Mouse (Mus musculus) spleen, postnatal 14 days (tissue): Measurements from ENCODE around the gene Rassf7.
"Not testable (repeated sequence)": the region's sequence is repeated elsewhere in the genome, so short reads cannot be mapped to it uniquely, and the experiment has no call there.

Experiments
- DNase-seq, 2 experiments: peaks; one replicate each; pipeline ENCODE4 v3.0.0; 2021 to 2022; ENCODE audit warnings: low spot score in 2 of 2

Gene Rassf7

DNA sequence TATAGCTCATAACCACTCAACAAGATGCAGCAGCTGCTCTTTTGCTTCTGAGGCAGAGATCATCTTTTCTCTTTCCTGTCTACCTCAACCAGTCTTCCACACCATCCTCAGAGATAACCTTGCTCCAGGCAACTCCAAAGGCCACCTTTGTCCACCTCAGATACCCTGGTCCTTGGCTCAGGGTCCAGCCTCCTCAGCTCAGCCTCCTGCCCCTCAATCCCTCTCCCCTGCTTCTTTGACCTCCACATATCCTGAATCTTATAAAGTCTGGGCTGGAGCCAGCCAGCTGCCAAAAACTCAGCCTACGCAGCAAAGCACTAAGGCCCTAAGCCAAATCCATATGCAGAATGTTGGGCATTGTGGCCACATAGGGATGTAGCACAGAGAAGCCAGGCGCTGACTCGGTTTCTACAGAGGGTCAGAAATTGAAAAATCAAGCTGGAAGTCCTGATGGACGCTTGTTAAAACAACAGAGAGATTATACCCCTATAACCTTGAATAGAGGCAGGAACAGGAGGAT, 7.1 kb downstream of the Rassf7 start:
- no peak for DNase-seq

DNA sequence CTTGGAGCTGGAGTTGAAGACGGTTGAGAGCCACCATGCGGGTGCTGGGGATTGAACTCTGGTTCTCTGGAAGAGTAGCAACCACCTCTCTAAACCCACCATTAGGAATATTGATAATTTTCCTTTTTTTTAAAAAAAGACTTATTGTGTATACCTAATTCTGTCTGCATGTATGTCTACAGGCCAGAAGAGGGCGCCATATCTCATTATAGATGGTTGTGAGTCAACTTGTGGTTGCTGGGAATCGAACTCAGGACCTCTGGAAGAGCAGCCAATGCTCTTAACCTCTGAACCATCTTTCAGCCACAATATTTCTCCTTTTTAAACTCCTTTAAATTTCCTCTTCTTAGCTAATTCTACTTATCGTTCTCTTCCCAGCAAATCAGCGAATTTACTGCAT, 10.9 kb downstream of the Rassf7 start:
- no peak for DNase-seq

GRCm38 (mm10) chr7:141227796-141228195, 12.1 kb downstream of the Rassf7 start:
- DNase-seq, result no peak

GRCm38 (mm10) chr7:141228279-141229067, 12.8 kb downstream of the Rassf7 start, which contains the start of gene Phrf1:
Phrf1 (plus strand) TSS chr7:141228784.
- DNase-seq, result peak; percentile 90 to 96

DNA sequence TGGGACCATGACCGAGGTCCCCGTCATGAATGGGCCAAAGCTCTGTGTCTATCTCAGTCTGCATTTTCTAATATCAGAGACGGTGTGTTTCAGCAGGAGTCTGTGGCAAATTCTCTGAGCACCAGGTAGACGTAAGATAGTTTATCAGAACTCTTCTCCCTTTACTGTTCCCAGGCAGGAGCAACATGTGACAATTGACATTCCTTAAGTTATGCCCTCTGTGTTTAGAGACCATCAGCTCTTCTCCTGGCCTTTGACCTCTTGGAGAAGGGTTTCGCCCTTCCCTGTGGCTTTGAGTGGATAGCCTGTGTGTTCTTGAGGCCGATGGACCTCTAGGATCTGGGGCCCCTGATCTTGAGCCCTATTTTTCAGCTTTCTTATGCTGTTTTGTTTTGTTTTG, 14.0 kb downstream of the Rassf7 start:
- DNase-seq, result no peak

GRCm38 (mm10) chr7:141230570-141230969, 14.9 kb downstream of the Rassf7 start:
- no peak for DNase-seq

GRCm38 (mm10) chr7:141231111-141231510, 15.5 kb downstream of the Rassf7 start:
- DNase-seq, result no peak

GRCm38 (mm10) chr7:141231551-141231950, 15.9 kb downstream of the Rassf7 start:
- DNase-seq, result no peak

DNA sequence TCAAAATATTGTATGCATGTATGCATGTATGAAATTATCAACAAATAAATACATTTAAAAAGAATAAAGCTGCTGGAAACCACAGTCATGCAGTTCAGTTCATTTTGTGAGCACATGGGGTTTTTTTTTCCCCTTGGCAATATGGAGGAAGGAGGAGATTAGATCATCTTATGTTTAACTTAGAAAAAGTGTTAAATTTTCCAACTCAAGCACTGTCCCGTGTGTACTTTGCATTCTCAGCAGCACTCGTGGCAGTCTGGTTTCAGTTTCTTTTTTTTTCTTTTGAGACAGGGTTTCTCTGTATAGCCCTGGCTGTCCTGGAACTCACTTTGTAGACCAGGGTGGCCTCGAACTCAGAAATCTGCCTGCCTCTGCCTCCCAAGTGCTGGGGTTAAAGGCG, 34.8 kb downstream of the Rassf7 start:
- DNase-seq, result not testable (repeated sequence)

- no peak for DNase-seq
Measured at GRCm38 (mm10) chr7:141256159-141256558, 40.5 kb downstream of the Rassf7 start.

DNA sequence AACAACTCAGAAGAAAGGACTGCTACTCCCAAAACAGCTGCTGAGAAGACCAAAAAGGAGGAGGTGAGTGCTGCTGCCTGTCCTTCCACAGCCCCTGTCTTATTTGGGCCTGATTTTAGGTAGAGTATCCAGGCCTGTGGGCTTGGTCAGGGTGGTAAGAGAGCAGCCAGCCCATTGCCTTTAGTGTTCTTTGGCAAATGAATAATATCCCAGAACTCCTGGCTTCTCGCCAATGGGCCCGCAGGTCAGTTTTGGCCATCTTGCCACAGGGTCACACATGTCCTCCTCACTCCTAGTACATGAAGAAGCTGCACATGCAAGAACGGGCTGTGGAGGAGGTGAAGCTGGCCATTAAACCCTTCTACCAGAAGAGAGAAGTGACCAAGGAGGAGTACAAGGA, 45.8 kb downstream of the Rassf7 start:
- DNase-seq, result no peak

DNA sequence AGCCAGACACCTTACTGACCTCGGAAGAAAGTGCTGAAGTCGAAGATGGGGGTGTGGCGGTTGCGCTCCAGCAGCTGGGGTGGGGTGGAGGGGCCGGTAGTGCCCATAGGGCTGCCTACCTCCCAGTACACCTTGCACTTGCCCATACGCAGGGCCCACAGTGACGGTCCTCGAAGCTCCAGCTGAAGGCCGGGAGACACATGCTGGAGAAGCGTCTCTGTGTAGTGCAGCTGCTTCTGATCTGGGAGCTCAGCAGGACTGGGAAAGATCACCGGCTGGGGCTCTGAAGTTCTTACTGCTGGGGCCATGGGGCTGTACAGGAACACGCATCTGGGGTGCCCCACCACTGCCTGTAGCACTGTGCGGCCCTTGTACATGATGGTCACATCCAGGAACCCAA, 48.0 kb downstream of the Rassf7 start:
- no peak for DNase-seq

- DNase-seq, result no peak
Measured at GRCm38 (mm10) chr7:141264041-141264700, 48.5 kb downstream of the Rassf7 start.

- DNase-seq, result peak; percentile 39 to 47
Measured at GRCm38 (mm10) chr7:141264761-141265410, 49.2 kb downstream of the Rassf7 start.

DNA sequence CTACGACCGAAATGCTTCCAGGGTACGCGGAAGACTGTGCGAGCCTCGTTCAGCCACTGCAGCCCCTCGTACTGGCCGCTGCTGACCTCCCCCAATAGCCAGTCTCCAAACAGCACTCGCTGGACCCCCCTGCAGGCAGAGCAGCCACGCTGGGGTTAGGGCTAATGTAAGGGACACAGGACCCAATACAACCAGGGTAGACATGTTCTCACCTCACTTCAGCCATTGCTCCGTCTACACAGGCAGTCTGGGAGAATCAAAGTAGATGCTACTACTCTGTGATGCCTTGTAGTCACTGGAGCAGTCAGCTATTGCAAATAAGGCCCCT, 49.7 kb downstream of the Rassf7 start:
- no peak for DNase-seq

DNA sequence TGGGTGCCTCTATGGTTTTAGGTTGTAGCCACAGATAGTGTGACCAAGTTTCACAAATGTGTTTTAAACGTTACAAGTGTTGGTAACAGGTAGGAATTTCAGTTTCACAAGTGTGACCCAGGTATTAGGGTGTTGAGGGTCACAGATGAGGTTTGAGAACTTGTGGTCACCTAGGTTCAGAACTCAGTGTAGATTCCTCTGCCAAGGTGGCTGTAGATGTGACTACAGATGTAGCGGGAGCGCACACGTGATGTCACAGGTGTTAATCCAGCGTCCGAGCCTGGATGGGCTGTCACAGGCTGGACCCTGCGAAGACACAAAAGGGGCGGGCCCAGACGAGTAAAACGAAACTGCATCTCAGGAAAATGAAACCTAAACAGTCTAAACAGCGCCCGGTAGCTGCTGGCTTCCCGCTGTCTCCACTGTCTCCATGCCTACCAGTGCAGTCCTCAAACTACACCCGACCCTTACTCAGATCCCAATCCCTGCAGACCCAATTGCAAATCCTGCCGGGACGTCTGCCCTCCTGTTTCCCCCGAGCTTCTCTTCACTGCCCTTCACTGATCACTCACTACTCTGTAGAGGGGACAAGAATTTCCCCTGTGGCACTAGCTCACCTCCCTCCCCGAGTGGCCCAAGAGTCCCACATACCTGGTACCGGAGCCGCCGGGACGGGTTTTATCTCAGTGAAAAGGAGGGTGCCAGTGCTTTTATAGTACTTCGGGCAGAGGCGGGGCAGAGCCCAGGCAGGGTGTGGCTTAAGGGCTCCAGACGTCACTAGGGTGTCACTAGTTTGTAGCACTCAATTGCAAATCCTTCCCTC, 50.3 kb downstream of the Rassf7 start, which contains the start of gene Irf7:
Irf7 (minus strand) TSS at position 743 of the 823 bp plus-strand sequence.
- peak; percentile 55 to 66 for DNase-seq
